Mouse (Mus musculus): Measurements from ENCODE around the gene Slc17a6. TPM values are rescaled to one million over a fixed set of nuclear protein-coding genes. Genes with fewer than 3 reads are reported as not detected.

Slc17a6 gene
- polyA plus RNA-seq (2015; fragmentation: Nextera tagmentation; extraction: Ambion mirVana), result not detected in 2 replicates

DNA sequence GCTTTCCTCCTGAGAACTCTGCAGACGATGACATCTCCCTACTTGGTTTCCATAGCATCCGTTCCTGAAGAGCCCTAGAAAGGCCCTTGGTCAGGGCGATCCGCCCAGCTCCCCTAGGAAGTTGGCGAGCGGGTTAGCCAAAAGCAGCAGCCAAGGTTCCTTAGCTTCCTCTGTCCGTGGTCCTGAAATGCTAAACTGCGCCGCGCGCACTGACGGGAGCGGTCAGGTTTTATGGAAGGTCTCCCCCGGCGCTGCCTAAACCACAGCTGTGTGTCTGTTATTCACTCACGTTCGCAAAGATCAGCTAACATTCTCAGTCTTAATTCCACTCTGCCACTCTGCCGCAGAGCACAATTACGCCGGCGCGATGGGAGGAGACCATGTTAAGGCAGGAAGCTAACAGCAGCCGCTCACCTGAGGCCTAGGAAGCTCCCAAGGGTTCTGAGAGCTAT, at the start of gene Slc17a6:
TSS of gene Slc17a6 (plus strand) at position 313 of the 452 bp plus-strand sequence.

Other genes starting within 250 kb of the Slc17a6 start
- gene Ano5, start 111.0 kb upstream of the Slc17a6 start, polyA plus RNA-seq (2015; fragmentation: Nextera tagmentation; extraction: Ambion mirVana), result 0.70 and 0.92 TPM in 2 replicates
- gene Gas2, start 240.0 kb downstream of the Slc17a6 start, polyA plus RNA-seq (2015; fragmentation: Nextera tagmentation; extraction: Ambion mirVana), result 8.5 and 8.9 TPM in 2 replicates
- gene Fancf, start 240.3 kb downstream of the Slc17a6 start, polyA plus RNA-seq (2015; fragmentation: Nextera tagmentation; extraction: Ambion mirVana), result 7.3 and 8.1 TPM in 2 replicates

Measured in spleen, postnatal 0 days (tissue).